Mouse (Mus musculus) thymus, adult 2 months (tissue): ENCODE measurements around the gene Cep162. TPM values are rescaled to one million over a fixed set of nuclear protein-coding genes. Genes with fewer than 3 reads are reported as not detected.

Experiments used
- DNase-seq: peaks from one replicate; pipeline ENCODE4 v3.0.0; 2021
- H3K27ac ChIP-seq: fragments of 200-500 bp; 2 replicates; pipeline ENCODE4 v1.5.1; 2012; ENCODE audit warnings: low read length, control low read depth; ENCODE audit not compliant: control insufficient read depth, insufficient read depth
- H3K27me3 ChIP-seq: fragments of 200-500 bp; 2 replicates; pipeline ENCODE4 v1.6.1; 2012; ENCODE audit warnings: mild to moderate bottlenecking, low read length, moderate library complexity, mixed read lengths; ENCODE audit not compliant: control insufficient read depth, insufficient read depth
- H3K36me3 ChIP-seq: fragments of 200-500 bp; 2 replicates; pipeline ENCODE4 v1.6.1; 2012; ENCODE audit warnings: mild to moderate bottlenecking, low read length, moderate library complexity; ENCODE audit not compliant: control insufficient read depth, insufficient read depth
- H3K4me1 ChIP-seq: fragments of 200-500 bp; replicated peaks from 2 replicates; pipeline ENCODE4 v1.6.1; 2012; ENCODE audit warnings: low read length; ENCODE audit not compliant: control insufficient read depth, insufficient read depth
- H3K4me3 ChIP-seq: fragments of 200-500 bp; 2 replicates; pipeline ENCODE4 v1.5.1; 2012; ENCODE audit warnings: mild to moderate bottlenecking, low read length, control low read depth, moderate library complexity; ENCODE audit not compliant: control insufficient read depth, insufficient read depth
- CTCF ChIP-seq: fragments of 200-500 bp; IDR thresholded peaks from 2 replicates; pipeline ENCODE4 v1.5.1; 2012; ENCODE audit warnings: mild to moderate bottlenecking, control low read depth, low read length, moderate library complexity, borderline replicate concordance; ENCODE audit not compliant: control insufficient read depth, poor library complexity, insufficient read depth; ENCODE audit errors: extremely low read depth
- POLR2A ChIP-seq: fragments of 200-500 bp; IDR thresholded peaks from 2 replicates; pipeline ENCODE4 v1.6.1; 2012; ENCODE audit warnings: mild to moderate bottlenecking, low read length, control low read depth, moderate library complexity; ENCODE audit not compliant: control insufficient read depth, poor library complexity, insufficient read depth; ENCODE audit errors: extremely low read depth
- WGBS: fragments of 180-500 bp; shearing (Covaris S2); methylation state at CpG from one replicate; pipeline ENCODE4 v1.1.7; 2018; 5-methylcytosine and 5-hydroxymethylcytosine counted together
- polyA plus RNA-seq: library from polyadenylated mRNA; depleted of rRNA; stranded (reverse); fragments of >200 nt; gene quantifications from 2 replicates; pipeline ENCODE4 v1.2.3, GENCODE M21; 2012; rRNA removed

The Cep162 gene
- polyA plus RNA-seq, result 2.1 TPM in 2 replicates

GRCm38 (mm10) chr9:87254903-87255695, at the start of gene Cep162:
TSS of gene Cep162 (minus strand) at chr9:87255536.
- no peaks in the 10 kb centered on the region for H3K36me3 ChIP-seq
- H3K4me3 ChIP-seq, result peak within 1 kb of the TSS; percentile 60
- no peaks in the 10 kb centered on the region for H3K4me1 ChIP-seq
- H3K27ac ChIP-seq, result no peak within 1 kb of the TSS
- TF ChIP-seq POLR2A (peak; percentile 59; the same call in 1 of the 2 replicates), CTCF (peak; percentile 55; the same call in 1 of the 2 replicates)
- WGBS, result under 1% methylated on average over 41 of the region's 41 CpGs
- no peaks in the 10 kb centered on the region for H3K27me3 ChIP-seq
- DNase-seq, result peak; percentile 92

- TF ChIP-seq CTCF, result no peak
- H3K27ac ChIP-seq, result no peak overlapping the region
- no peak overlapping the region for H3K4me3 ChIP-seq
These were observed 47.9 kb upstream of the Cep162 start for GRCm38 (mm10) chr9:87303196-87303595.

GRCm38 (mm10) chr9:87298900-87299299, 43.6 kb upstream of the Cep162 start:
- 84% methylated on average over 12 of the region's 12 CpGs for WGBS
- no peaks in the 10 kb centered on the region for H3K4me1 ChIP-seq
- no peaks in the 10 kb centered on the region for H3K36me3 ChIP-seq
- no peaks in the 10 kb centered on the region for H3K27me3 ChIP-seq
- DNase-seq, result no peak
- TF ChIP-seq POLR2A, result no peak
- no peak for TF ChIP-seq CTCF
- H3K27ac ChIP-seq, result no peak overlapping the region
- H3K4me3 ChIP-seq, result no peak overlapping the region

More at GRCm38 (mm10) chr9:87303196-87303595, 47.9 kb upstream of the Cep162 start:
- H3K4me1 ChIP-seq, result no peaks in the 10 kb centered on the region
- H3K27me3 ChIP-seq, result no peaks in the 10 kb centered on the region
- DNase-seq, result no peak
- no peaks in the 10 kb centered on the region for H3K36me3 ChIP-seq

GRCm38 (mm10) chr9:87297522-87297921, 42.2 kb upstream of the Cep162 start:
- Histone ChIP-seq H3K27me3 (no peaks in the 10 kb centered on the region), H3K4me1 (no peaks in the 10 kb centered on the region), H3K36me3 (no peaks in the 10 kb centered on the region), H3K27ac (no peak overlapping the region), H3K4me3 (no peak overlapping the region)
- WGBS, result 84% methylated on average over 1 of the region's 1 CpGs
- TF ChIP-seq POLR2A (no peak), CTCF (no peak)
- DNase-seq, result no peak

GRCm38 (mm10) chr9:87255696-87256030, 327 bp upstream of the Cep162 start:
- no peaks in the 10 kb centered on the region for H3K4me1 ChIP-seq
- no peak overlapping the region for H3K27ac ChIP-seq
- peak overlapping the region; percentile 60 for H3K4me3 ChIP-seq
- H3K27me3 ChIP-seq, result no peaks in the 10 kb centered on the region
- TF ChIP-seq CTCF, result no peak
- no peak for TF ChIP-seq POLR2A
- no peaks in the 10 kb centered on the region for H3K36me3 ChIP-seq
- no peak for DNase-seq
- WGBS, result 19% methylated on average over 6 of the region's 6 CpGs

- H3K4me1 ChIP-seq, result no peaks in the 10 kb centered on the region
- no peak for TF ChIP-seq POLR2A
- no peak for TF ChIP-seq CTCF
- 45% methylated on average over 3 of the region's 3 CpGs for WGBS
- peaks cover 6% of the 10 kb centered on the region; the same call in 1 of the 2 replicates for H3K36me3 ChIP-seq
- H3K4me3 ChIP-seq, result no peak overlapping the region
- no peak overlapping the region for H3K27ac ChIP-seq
- H3K27me3 ChIP-seq, result no peaks in the 10 kb centered on the region
- DNase-seq, result no peak
These were observed 7.2 kb downstream of the Cep162 start for GRCm38 (mm10) chr9:87248118-87248517.

- TF ChIP-seq POLR2A (no peak), CTCF (no peak)
- Histone ChIP-seq H3K36me3 (peaks cover 9% of the 10 kb centered on the region; the same call in 1 of the 2 replicates), H3K27ac (no peak overlapping the region), H3K4me3 (no peak overlapping the region), H3K4me1 (no peaks in the 10 kb centered on the region), H3K27me3 (no peaks in the 10 kb centered on the region)
- WGBS, result 95% methylated on average over 1 of the region's 1 CpGs
- no peak for DNase-seq
These were observed 7.7 kb downstream of the Cep162 start for GRCm38 (mm10) chr9:87247678-87248077.

GRCm38 (mm10) chr9:87213204-87213603, 42.1 kb downstream of the Cep162 start:
- H3K4me1 ChIP-seq, result no peaks in the 10 kb centered on the region
- H3K4me3 ChIP-seq, result no peak overlapping the region

More at GRCm38 (mm10) chr9:87213204-87213603, 42.1 kb downstream of the Cep162 start:
- no peak for DNase-seq
- no peak for TF ChIP-seq POLR2A
- no peak for TF ChIP-seq CTCF
- peaks cover 6% of the 10 kb centered on the region for H3K36me3 ChIP-seq
- H3K27me3 ChIP-seq, result no peaks in the 10 kb centered on the region
- 79% methylated on average over 4 of the region's 4 CpGs for WGBS
- H3K27ac ChIP-seq, result no peak overlapping the region
